Mouse (Mus musculus) embryonic fibroblast, embryonic 13.5 days (primary cell): ENCODE results near the gene Coq8b. TPM values are rescaled to one million over a fixed set of nuclear protein-coding genes. Genes with fewer than 3 reads are reported as not detected.

Experiments used
- H3K27ac ChIP-seq: 2 replicates; pipeline ENCODE4 v1.5.1; 2012; ENCODE audit warnings: low read length, control low read depth, inconsistent platforms; ENCODE audit not compliant: insufficient read depth
- H3K4me1 ChIP-seq: 2 replicates; pipeline ENCODE4 v1.6.1; 2011; ENCODE audit warnings: low read length; ENCODE audit not compliant: control insufficient read depth, insufficient read depth
- H3K4me3 ChIP-seq: 2 replicates; pipeline ENCODE4 v1.5.1; 2011; ENCODE audit warnings: mild to moderate bottlenecking, control low read depth, low read length; ENCODE audit not compliant: insufficient read depth
- CTCF ChIP-seq: IDR thresholded peaks from 2 replicates; pipeline ENCODE4 v1.5.1; 2011; ENCODE audit warnings: mild to moderate bottlenecking, control low read depth, low read length, moderate library complexity, borderline replicate concordance; ENCODE audit not compliant: insufficient read depth
- POLR2A ChIP-seq: IDR thresholded peaks from 2 replicates; pipeline ENCODE4 v1.6.1; 2011; ENCODE audit warnings: low read depth, mild to moderate bottlenecking, control low read depth, low read length, moderate library complexity
- polyA plus RNA-seq: library from polyadenylated mRNA; stranded (reverse); fragments of >200 nt; gene quantifications from 2 replicates; pipeline ENCODE4 v1.2.4, GENCODE M21; 2011; ENCODE audit warnings: low read depth; ENCODE audit not compliant: missing spikeins, insufficient read length

Coq8b gene
- polyA plus RNA-seq, 1 experiment: 21.6 TPM

DNA sequence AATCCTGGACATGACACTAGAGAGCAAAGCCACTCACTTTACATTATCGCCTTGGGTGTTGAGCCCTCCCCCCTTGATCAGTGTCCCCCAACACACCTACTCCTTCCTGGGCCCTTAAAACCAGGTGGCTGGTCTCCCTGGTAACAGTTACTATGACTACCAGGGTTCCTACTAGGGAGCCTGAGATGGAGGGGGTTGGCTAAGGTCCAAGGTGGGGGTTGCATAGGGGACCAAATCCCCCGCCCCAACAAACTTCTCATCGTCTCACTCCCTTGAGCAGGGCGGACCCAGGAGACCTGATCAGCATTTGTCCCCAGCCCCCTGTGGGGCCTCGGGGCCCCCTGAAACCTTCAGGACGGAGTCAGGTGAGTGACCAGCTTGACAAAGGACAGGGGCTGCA is 29.1 kb downstream of the Coq8b start:
- TF ChIP-seq CTCF: no peak
- no peak for TF ChIP-seq POLR2A
- H3K27ac ChIP-seq: no peak overlapping the region
- peaks cover 5% of the 10 kb centered on the region for H3K4me1 ChIP-seq
- no peak overlapping the region for H3K4me3 ChIP-seq

- no peak overlapping the region for H3K4me3 ChIP-seq
- TF ChIP-seq POLR2A (no peak; the same call in 1 of the 2 replicates), CTCF (no peak)
- H3K27ac ChIP-seq: no peak overlapping the region
- H3K4me1 ChIP-seq: peaks cover 5% of the 10 kb centered on the region; the same call in 1 of the 2 replicates
Observed at GRCm38 (mm10) chr7:27264761-27265160, 31.9 kb downstream of the Coq8b start.

- Histone ChIP-seq H3K4me1 (peaks cover 3% of the 10 kb centered on the region; the same call in 1 of the 2 replicates), H3K4me3 (no peak overlapping the region), H3K27ac (no peak overlapping the region)
- TF ChIP-seq CTCF: no peak
- TF ChIP-seq POLR2A: no peak
Observed at GRCm38 (mm10) chr7:27266515-27267128, 33.8 kb downstream of the Coq8b start.

GRCm38 (mm10) chr7:27271423-27271822 is 38.6 kb downstream of the Coq8b start:
- TF ChIP-seq CTCF (no peak; the same call in 1 of the 2 replicates), POLR2A (no peak)
- no peak overlapping the region for H3K4me3 ChIP-seq
- H3K4me1 ChIP-seq: no peaks in the 10 kb centered on the region
- no peak overlapping the region for H3K27ac ChIP-seq

- H3K4me1 ChIP-seq: no peaks in the 10 kb centered on the region
- no peak overlapping the region for H3K4me3 ChIP-seq
- H3K27ac ChIP-seq: no peak overlapping the region
- TF ChIP-seq POLR2A: no peak
- peak; percentile 45; the same call in 1 of the 2 replicates for TF ChIP-seq CTCF
Observed at GRCm38 (mm10) chr7:27273739-27274351, 41.0 kb downstream of the Coq8b start.

GRCm38 (mm10) chr7:27274916-27275315 is 42.1 kb downstream of the Coq8b start:
- TF ChIP-seq POLR2A (no peak), CTCF (no peak)
- H3K4me3 ChIP-seq: no peak overlapping the region
- H3K27ac ChIP-seq: no peak overlapping the region
- H3K4me1 ChIP-seq: no peaks in the 10 kb centered on the region

DNA sequence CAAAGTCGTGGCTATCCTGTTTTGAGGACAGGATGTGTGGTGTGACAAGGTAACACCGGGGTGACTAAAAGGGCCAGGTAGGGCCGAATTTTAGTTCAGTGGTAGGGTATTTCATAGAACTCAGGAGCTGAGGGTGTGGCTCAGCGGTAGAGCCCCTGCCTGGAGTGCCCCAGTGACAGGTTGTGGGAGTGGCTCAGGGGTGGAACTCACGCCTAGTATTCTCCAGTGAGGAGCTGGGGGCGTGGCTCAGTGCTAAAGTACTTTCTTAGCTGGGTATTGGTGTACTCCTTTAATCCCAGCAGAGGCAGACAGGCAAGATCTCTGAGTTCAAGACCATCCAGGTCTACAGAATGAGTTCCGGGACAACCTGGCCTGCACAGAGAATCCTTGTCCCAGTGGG is 43.2 kb downstream of the Coq8b start:
- H3K27ac ChIP-seq: no peak overlapping the region
- no peak overlapping the region for H3K4me3 ChIP-seq
- no peak for TF ChIP-seq POLR2A
- TF ChIP-seq CTCF: no peak
- no peaks in the 10 kb centered on the region for H3K4me1 ChIP-seq

DNA sequence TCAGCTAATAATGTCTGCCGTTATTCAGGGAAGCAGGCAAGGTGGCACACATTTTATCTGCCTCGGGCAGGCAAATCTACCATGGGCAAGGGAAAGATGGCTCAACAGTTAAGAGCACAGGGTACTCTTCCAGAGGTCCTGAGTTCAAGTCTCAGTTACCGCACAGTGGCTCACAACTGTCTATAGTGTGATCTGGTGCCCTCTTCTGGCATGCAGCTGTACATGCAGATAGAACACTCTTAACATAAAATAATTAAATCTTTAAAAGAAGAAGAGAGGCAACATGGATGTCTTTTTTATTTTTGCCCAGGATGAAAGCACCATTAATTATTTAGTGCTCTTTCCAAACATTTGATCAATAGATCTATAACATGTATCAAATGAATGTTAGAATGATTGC is 44.4 kb downstream of the Coq8b start:
- Histone ChIP-seq H3K27ac (no peak overlapping the region), H3K4me3 (no peak overlapping the region), H3K4me1 (no peaks in the 10 kb centered on the region)
- TF ChIP-seq POLR2A (no peak), CTCF (peak; percentile 35; the same call in 1 of the 2 replicates)

- H3K27ac ChIP-seq: no peak overlapping the region
- no peak for TF ChIP-seq POLR2A
- no peak for TF ChIP-seq CTCF
- no peaks in the 10 kb centered on the region for H3K4me1 ChIP-seq
- no peak overlapping the region for H3K4me3 ChIP-seq
Observed at GRCm38 (mm10) chr7:27281717-27282116, 48.9 kb downstream of the Coq8b start.

GRCm38 (mm10) chr7:27282225-27282624 is 49.4 kb downstream of the Coq8b start:
- Histone ChIP-seq H3K4me1 (no peaks in the 10 kb centered on the region), H3K4me3 (no peak overlapping the region), H3K27ac (no peak overlapping the region)
- no peak for TF ChIP-seq POLR2A
- TF ChIP-seq CTCF: no peak
